ENCODE assay signal across 10 mouse cellular contexts in genomic region chr11:95642534-95643280, GRCm38 (mm10). TPM values are rescaled to one million over a fixed set of nuclear protein-coding genes. Genes with fewer than 3 reads are reported as not detected.
DNase-seq lines count a peak whose midpoint lies in the region; ATAC-seq and TF ChIP-seq lines count a peak whose summit lies in the region.
"Had no signal": no experiment of that assay in that cellular context is flagged by ENCODE, and none has a peak within 500 bp of the region (broad histone marks: within the 10 kb centered on the region; RNA-seq: fewer than 3 reads in every experiment).

No protein-coding gene starts in this region.

- no peaks in the 10 kb centered on the region for H3K36me3 ChIP-seq in midbrain, postnatal 0 days (ENCODE audit: insufficient read depth, low read length)
- H3K36me3 ChIP-seq in midbrain, embryonic 11.5 days (ENCODE audit: control insufficient read depth, insufficient read depth, low read length): no peaks in the 10 kb centered on the region

- intact Hi-C loops in left cerebral cortex, postnatal 14 days (cut with DNase I): no loop called here
- intact Hi-C loops in gastrocnemius, postnatal 14 days (cut with DNase I; ENCODE audit: low total_unique reads): no loop called here

- H3K9ac ChIP-seq in midbrain, postnatal 0 days (replicated peaks; ENCODE audit: low read length, poor library complexity, severe bottlenecking): no peak overlapping the region
- H3K9ac ChIP-seq in midbrain, embryonic 11.5 days (ENCODE audit: low read length): no peak overlapping the region
- H3K9ac ChIP-seq: liver, postnatal 0 days had no signal

- WGBS in midbrain, postnatal 0 days: 46% methylated on average over 10 of the region's 12 CpGs
- 52% methylated on average over 11 of the region's 12 CpGs for WGBS in midbrain, embryonic 11.5 days

- H3K4me3 ChIP-seq in midbrain, postnatal 0 days (ENCODE audit: low read depth, low read length): no peak overlapping the region
- H3K4me3 ChIP-seq in midbrain, embryonic 11.5 days (ENCODE audit: low read depth, low read length): no peak overlapping the region

- DNase-seq in frontal cortex, postnatal 25 days (ENCODE audit: low spot score in 2 of 2): no peak
- peak; percentile 54 for DNase-seq in midbrain, postnatal 0 days (ENCODE audit: low spot score)
- no peak for DNase-seq in midbrain, embryonic 11.5 days (ENCODE audit: low spot score, missing footprints)
- DNase-seq in left cerebral cortex, postnatal 14 days (ENCODE audit: low spot score in 2 of 2): peak; percentile 24 to 74
- no peak for DNase-seq in gastrocnemius, postnatal 14 days
- DNase-seq in natural killer cell, adult 2 months (ENCODE audit: low spot score in 2 of 2): no peak
- DNase-seq: B cell, adult 2 months; liver, postnatal 0 days had no signal

- peak; percentile 44; the same call in 1 of the 2 replicates for ATAC-seq in frontal cortex, adult (ENCODE audit: low TSS enrichment)
- ATAC-seq in midbrain, postnatal 0 days (ENCODE audit: low FRiP score): no peak
- ATAC-seq in midbrain, embryonic 11.5 days (ENCODE audit: low FRiP score): no peak
- ATAC-seq in megakaryocyte progenitor cell, adult 5-6 weeks (replicated peaks; ENCODE audit: poor library complexity): no peak
- ATAC-seq: liver, postnatal 0 days had no signal

- no peak overlapping the region for H3K27ac ChIP-seq in midbrain, postnatal 0 days (ENCODE audit: low read depth, low read length)
- no peak overlapping the region for H3K27ac ChIP-seq in midbrain, embryonic 11.5 days (ENCODE audit: low read depth, low read length)

- no peaks in the 10 kb centered on the region for H3K9me3 ChIP-seq in midbrain, postnatal 0 days (ENCODE audit: low read length)
- H3K9me3 ChIP-seq in midbrain, embryonic 11.5 days (ENCODE audit: control insufficient read depth, low read length): no peaks in the 10 kb centered on the region

- H3K4me2 ChIP-seq in midbrain, postnatal 0 days (ENCODE audit: low read depth, low read length, poor library complexity, severe bottlenecking): no peak overlapping the region
- no peak overlapping the region for H3K4me2 ChIP-seq in midbrain, embryonic 11.5 days

- peaks cover 5% of the 10 kb centered on the region; the same call in 1 of the 2 replicates for H3K4me1 ChIP-seq in midbrain, postnatal 0 days (ENCODE audit: insufficient read depth, low read length)
- H3K4me1 ChIP-seq in midbrain, embryonic 11.5 days (ENCODE audit: control insufficient read depth, insufficient read depth, low read length): peaks cover 19% of the 10 kb centered on the region

- H3K27me3 ChIP-seq in midbrain, postnatal 0 days (ENCODE audit: insufficient read depth, low read length): peaks cover 35% of the 10 kb centered on the region
- peaks cover 34% of the 10 kb centered on the region for H3K27me3 ChIP-seq in midbrain, embryonic 11.5 days (ENCODE audit: control insufficient read depth, insufficient read depth, low read length)

- no peak for TF ChIP-seq CTCF in midbrain, postnatal 0 days (IDR thresholded peaks at IDR 0.05)

RNA-seq across cellular contexts. Expression of gene Phb, which starts 24.1 kb away (rescaled TPM):
- 132 and 137 TPM in 2 replicates for total RNA-seq in midbrain, postnatal 0 days (2014; rRNA removed)
- 207 and 222 TPM in 2 replicates for polyA plus RNA-seq in midbrain, postnatal 0 days (2015; fragmentation: Nextera tagmentation; extraction: Ambion mirVana)
- 195 TPM in 2 replicates for polyA plus RNA-seq in midbrain, embryonic 11.5 days (2014; fragmentation: Nextera tagmentation; extraction: Ambion mirVana)
- total RNA-seq in left cerebral cortex, postnatal 14 days (2021): 10 to 100 TPM; 82.5 to 86.3 TPM
- 82.1 and 87.0 TPM in 2 replicates for total RNA-seq in megakaryocyte progenitor cell, adult 5-6 weeks (2015)
- 119 and 128 TPM in 2 replicates for total RNA-seq in megakaryocyte progenitor cell, adult 5-6 weeks (2017)
- total RNA-seq in gastrocnemius, postnatal 14 days (2021): 100 to 1,000 TPM; 149 to 153 TPM

RNA-seq across cellular contexts. Expression of gene Ngfr, which starts 55.2 kb away (rescaled TPM):
- total RNA-seq in midbrain, postnatal 0 days (2014; rRNA removed): 11.1 and 16.9 TPM in 2 replicates
- polyA plus RNA-seq in midbrain, postnatal 0 days (2015; fragmentation: Nextera tagmentation; extraction: Ambion mirVana): 5.1 and 5.2 TPM in 2 replicates
- 14.2 and 14.6 TPM in 2 replicates for polyA plus RNA-seq in midbrain, embryonic 11.5 days (2014; fragmentation: Nextera tagmentation; extraction: Ambion mirVana)
- total RNA-seq in left cerebral cortex, postnatal 14 days (2021): 1 to 10 TPM in 1 of 2 experiments, under 1 TPM in 1; 0.94 to 2.0 TPM
- total RNA-seq in megakaryocyte progenitor cell, adult 5-6 weeks (2015): not detected in 2 replicates
- total RNA-seq in megakaryocyte progenitor cell, adult 5-6 weeks (2017): not detected in 2 replicates
- 1 to 10 TPM; 1.5 to 4.3 TPM for total RNA-seq in gastrocnemius, postnatal 14 days (2021)

Comparison
In these comparisons a context has a peak if more than half of its experiments do, and no peak if none do; other contexts are left out.
1. DNase-seq: peak in midbrain, postnatal 0 days (single experiment) and left cerebral cortex, postnatal 14 days (2 of 2); none in frontal cortex, postnatal 25 days (0 of 2), midbrain, embryonic 11.5 days (single experiment), gastrocnemius, postnatal 14 days (single experiment) and natural killer cell, adult 2 months (0 of 2).